Mouse (Mus musculus) testis, adult 2 months (tissue): ENCODE results near the gene Psma5.

Experiments
- CTCF ChIP-seq: fragments of 200-500 bp; IDR thresholded peaks from 2 replicates; pipeline ENCODE4 v1.5.1; 2012; ENCODE audit warnings: low read depth, mild to moderate bottlenecking, inconsistent platforms, low read length, moderate library complexity; ENCODE audit not compliant: control insufficient read depth, insufficient read depth, insufficient replicate concordance
- POLR2A ChIP-seq: fragments of 200-500 bp; IDR thresholded peaks from 2 replicates; pipeline ENCODE4 v1.6.1; 2012; ENCODE audit warnings: low read depth, mild to moderate bottlenecking, inconsistent platforms, low read length, moderate library complexity; ENCODE audit not compliant: control insufficient read depth

- TF ChIP-seq POLR2A (no peak), CTCF (no peak)
Measured at GRCm38 (mm10) chr3:108322962-108323361, 66.2 kb downstream of the Psma5 start.
